Mouse (Mus musculus) CH12.LX (cell line): ENCODE results near the gene Elp4. TPM values are rescaled to one million over a fixed set of nuclear protein-coding genes. Genes with fewer than 3 reads are reported as not detected.

Experiments
- DNase-seq: peaks from one replicate; pipeline ENCODE4 v3.0.0-alpha.2; 2013; ENCODE audit errors: extremely low read depth
- H3K27ac ChIP-seq: 2 replicates; pipeline ENCODE4 v1.5.1; 2012; ENCODE audit warnings: low read depth, mild to moderate bottlenecking, control low read depth, moderate library complexity; ENCODE audit not compliant: insufficient read depth
- H3K27me3 ChIP-seq: replicated peaks from 2 replicates; pipeline ENCODE3; 2012; ENCODE audit warnings: inconsistent platforms
- H3K36me3 ChIP-seq, 2 experiments: replicated peaks in 1 of 2; 2 replicates each; pipeline versions ENCODE3 to v1.6.1; 2012; ENCODE audit warnings: inconsistent platforms in 1 of 2, low read length in 1 of 2, mild to moderate bottlenecking in 1 of 2, mixed read lengths in 1 of 2, moderate library complexity in 1 of 2; ENCODE audit not compliant: control insufficient read depth in 1 of 2, insufficient read depth in 1 of 2
- H3K4me1 ChIP-seq, 2 experiments: 2 replicates each; pipeline ENCODE4 v1.6.1; 2012; ENCODE audit warnings: inconsistent platforms in 1 of 2, moderate library complexity in 1 of 2; ENCODE audit not compliant: insufficient read depth in 2 of 2, control insufficient read depth in 1 of 2
- H3K4me2 ChIP-seq: 2 replicates; pipeline ENCODE4 v1.6.1; 2012; ENCODE audit warnings: low read depth, mild to moderate bottlenecking, control low read depth; ENCODE audit not compliant: poor library complexity, insufficient read depth, severe bottlenecking
- H3K4me3 ChIP-seq, 3 experiments: fragments of 150-350 bp in 1 of 3; sonication (generic) in 1 of 3; replicated peaks in 1 of 3; 2 replicates each; pipeline versions ENCODE3 to v1.5.1; 2011 to 2012; ENCODE audit warnings: low read depth in 2 of 3, low read length in 2 of 3, mild to moderate bottlenecking in 2 of 3, moderate library complexity in 2 of 3, control low read depth in 1 of 3, improper control_type of control experiment in 1 of 3, inconsistent platforms in 1 of 3, mixed read lengths in 1 of 3; ENCODE audit not compliant: poor library complexity in 1 of 3
- H3K79me2 ChIP-seq: replicated peaks from 2 replicates; pipeline ENCODE4 v1.6.1; 2012; ENCODE audit warnings: mild to moderate bottlenecking, moderate library complexity; ENCODE audit not compliant: control insufficient read depth, poor library complexity, insufficient read depth, severe bottlenecking; ENCODE audit errors: extremely low read depth
- H3K9ac ChIP-seq: 2 replicates; pipeline ENCODE4 v1.6.1; 2012; ENCODE audit warnings: low read depth, mild to moderate bottlenecking, control low read depth, moderate library complexity; ENCODE audit not compliant: insufficient read depth
- H3K9me3 ChIP-seq: replicated peaks from 2 replicates; pipeline ENCODE3; 2012; ENCODE audit warnings: low read length, inconsistent platforms, mixed read lengths
- BHLHE40 ChIP-seq: IDR thresholded peaks from 2 replicates; pipeline ENCODE4 v1.6.1; 2011; ENCODE audit warnings: mild to moderate bottlenecking, low read depth, low read length, improper control_type of control experiment
- CHD1 ChIP-seq: IDR thresholded peaks from 2 replicates; pipeline ENCODE4 v1.6.1; 2012; ENCODE audit warnings: low read depth, low read length, improper control_type of control experiment, inconsistent platforms
- CHD2 ChIP-seq: IDR thresholded peaks from 2 replicates; pipeline ENCODE4 v1.6.1; 2011; ENCODE audit warnings: low read length, improper control_type of control experiment
- CTCF ChIP-seq, 2 experiments: IDR thresholded peaks in 1 of 2; conservative IDR thresholded peaks in 1 of 2; 2 replicates each; pipeline ENCODE4 v1.5.1; 2011 to 2012; ENCODE audit warnings: low read depth in 2 of 2, low read length in 2 of 2, improper control_type of control experiment in 1 of 2, inconsistent platforms in 1 of 2, mild to moderate bottlenecking in 1 of 2, moderate library complexity in 1 of 2
- E2F4 ChIP-seq: IDR thresholded peaks from 2 replicates; pipeline ENCODE4 v1.6.1; 2011; ENCODE audit warnings: low read depth, low read length, improper control_type of control experiment; ENCODE audit not compliant: insufficient replicate concordance
- EP300 ChIP-seq: IDR thresholded peaks from 2 replicates; pipeline ENCODE4 v1.6.1; 2011; ENCODE audit warnings: low read length, improper control_type of control experiment
- ETS1 ChIP-seq: conservative IDR thresholded peaks from 2 replicates; pipeline ENCODE4 v1.6.1; 2012; ENCODE audit warnings: low read depth, mild to moderate bottlenecking, inconsistent platforms, low read length, improper control_type of control experiment, moderate library complexity
- JUN ChIP-seq: IDR thresholded peaks from 2 replicates; pipeline ENCODE4 v1.6.1; 2011; ENCODE audit warnings: low read depth, mild to moderate bottlenecking, low read length, improper control_type of control experiment, moderate library complexity; ENCODE audit not compliant: insufficient read depth
- JUND ChIP-seq: conservative IDR thresholded peaks from 2 replicates; pipeline ENCODE4 v1.6.1; 2011; ENCODE audit warnings: low read depth, low read length, improper control_type of control experiment
- KAT2A ChIP-seq: IDR thresholded peaks from 2 replicates; pipeline ENCODE4 v1.6.1; 2012; ENCODE audit warnings: low read length, improper control_type of control experiment, inconsistent platforms; ENCODE audit not compliant: insufficient replicate concordance
- MAX ChIP-seq: IDR thresholded peaks from 2 replicates; pipeline ENCODE4 v1.6.1; 2011; ENCODE audit warnings: low read length, improper control_type of control experiment
- MAZ ChIP-seq: IDR thresholded peaks from 2 replicates; pipeline ENCODE4 v1.6.1; 2012; ENCODE audit warnings: low read depth, mild to moderate bottlenecking, inconsistent platforms, low read length, improper control_type of control experiment, moderate library complexity
- MEF2A ChIP-seq: IDR thresholded peaks from 2 replicates; pipeline ENCODE4 v1.6.1; 2014; ENCODE audit warnings: low read depth, mild to moderate bottlenecking, inconsistent platforms, low read length, improper control_type of control experiment, borderline replicate concordance
- MXI1 ChIP-seq: IDR thresholded peaks from 2 replicates; pipeline ENCODE4 v1.6.1; 2011; ENCODE audit warnings: mild to moderate bottlenecking, low read depth, low read length, improper control_type of control experiment
- MYC ChIP-seq: IDR thresholded peaks from 2 replicates; pipeline ENCODE4 v1.6.1; 2011; ENCODE audit warnings: low read depth, mild to moderate bottlenecking, improper control_type of control experiment, low read length
- NRF1 ChIP-seq: IDR thresholded peaks from 2 replicates; pipeline ENCODE4 v1.6.1; 2014; ENCODE audit warnings: low read depth, mild to moderate bottlenecking, inconsistent platforms, low read length, improper control_type of control experiment, moderate library complexity
- PAX5 ChIP-seq: IDR thresholded peaks from 2 replicates; pipeline ENCODE4 v1.6.1; 2012; ENCODE audit warnings: low read length, inconsistent platforms, mixed read lengths
- POLR2A ChIP-seq: IDR thresholded peaks from 2 replicates; pipeline ENCODE4 v1.6.1; 2011; ENCODE audit warnings: low read depth, mild to moderate bottlenecking, improper control_type of control experiment, low read length
- POLR2AphosphoS2 ChIP-seq: IDR thresholded peaks from 2 replicates; pipeline ENCODE4 v1.6.1; 2011; ENCODE audit warnings: low read depth, low read length, improper control_type of control experiment
- SMC3 ChIP-seq: IDR thresholded peaks from 2 replicates; pipeline ENCODE4 v1.6.1; 2011; ENCODE audit warnings: low read depth, low read length, improper control_type of control experiment
- ZC3H11A ChIP-seq: IDR thresholded peaks from 2 replicates; pipeline ENCODE4 v1.6.1; 2012; ENCODE audit warnings: low read depth, mild to moderate bottlenecking, inconsistent platforms, low read length, improper control_type of control experiment
- ZKSCAN1 ChIP-seq: IDR thresholded peaks from 2 replicates; pipeline ENCODE4 v1.6.1; 2012; ENCODE audit warnings: low read depth, inconsistent platforms, low read length, improper control_type of control experiment, borderline replicate concordance
- ZNF384 ChIP-seq: IDR thresholded peaks from 2 replicates; pipeline ENCODE4 v1.6.1; 2012; ENCODE audit warnings: low read depth, low read length, improper control_type of control experiment, inconsistent platforms
- dilution Hi-C: fragments of 300-500 bp; cut with MboI; formaldehyde crosslinking; loops from 2 replicates; pipeline ENCODE4 v1.14.3; 2020; ENCODE audit warnings: low sequenced_read_pairs; ENCODE audit not compliant: extremely low pct_unique_long_range_greater_than_20kb, extremely low pct_ligation_motif_present
- in situ Hi-C: fragments of 300-500 bp; cut with MboI; formaldehyde crosslinking; loops from 3 replicates; pipeline ENCODE4 v1.14.3; 2019; ENCODE audit warnings: low sequenced_read_pairs, low pct_ligation_motif_present, low pct_unique_long_range_greater_than_20kb, mixed read lengths
- polyA plus RNA-seq: library from polyadenylated mRNA; unstranded; fragments of >175 nt; gene quantifications from 2 replicates; pipeline ENCODE4 v1.2.1, GENCODE M21; 2012; ENCODE audit warnings: low read depth; ENCODE audit not compliant: insufficient read length
- total RNA-seq, 2 experiments: library from RNA; depleted of rRNA; stranded (reverse); fragments of 300-350 nt in 1 of 2; fragments of >200 nt in 1 of 2; gene quantifications; 2 replicates each; pipeline ENCODE4 v1.2.3; 2012 to 2014

Elp4 gene
- total and polyA plus RNA-seq, 3 experiments: 11.6 to 31.2 (median 21.3) TPM

GRCm38 (mm10) chr2:105671116-105671797 is 233.1 kb downstream of the Elp4 start:
- Histone ChIP-seq H3K36me3 (no peaks in the 10 kb centered on the region), H3K4me1 (peaks cover 0 to 5% of the 10 kb centered on the region in 2 experiments; a peak in 2 of 4 replicates), H3K27ac (no peak overlapping the region), H3K4me3 (no peak overlapping the region), H3K79me2 (no peaks in the 10 kb centered on the region), H3K4me2 (no peak overlapping the region), H3K9ac (no peak overlapping the region), H3K27me3 (peaks cover 81% of the 10 kb centered on the region), H3K9me3 (peaks cover 13% of the 10 kb centered on the region)
- DNase-seq: no peak
- TF ChIP-seq MXI1 (no peak), POLR2AphosphoS2 (no peak), CTCF (conservative IDR thresholded peaks at IDR 0.05 in 1 of 2, IDR thresholded peaks at IDR 0.05 in 1 of 2; ENCODE audit: low read depth in 2 of 2, low read length in 2 of 2) (no peak), MAX (no peak), E2F4 (no peak)
- in situ Hi-C loops (no loop called here), dilution Hi-C loops (no loop called here)

- H3K27me3 ChIP-seq: peaks cover 78% of the 10 kb centered on the region
Observed at GRCm38 (mm10) chr2:105670731-105671095, 233.7 kb downstream of the Elp4 start.

GRCm38 (mm10) chr2:105669881-105670730 is 234.3 kb downstream of the Elp4 start:
- H3K9ac ChIP-seq: no peak overlapping the region
- no peak for TF ChIP-seq MXI1
- TF ChIP-seq CTCF (conservative IDR thresholded peaks at IDR 0.05 in 1 of 2, IDR thresholded peaks at IDR 0.05 in 1 of 2; ENCODE audit: low read depth in 2 of 2, low read length in 2 of 2): no peak
- TF ChIP-seq MAZ: no peak
- TF ChIP-seq EP300: no peak
- no peak for TF ChIP-seq JUND
- TF ChIP-seq POLR2A: no peak
- no peak for TF ChIP-seq KAT2A
- TF ChIP-seq BHLHE40: no peak
- no peak for TF ChIP-seq ZC3H11A
- no peak for TF ChIP-seq CHD2
- no peak overlapping the region for H3K27ac ChIP-seq
- H3K9me3 ChIP-seq: peaks cover 8% of the 10 kb centered on the region
- no peaks in the 10 kb centered on the region for H3K4me1 ChIP-seq
- dilution Hi-C loops (no loop called here), in situ Hi-C loops (no loop called here)
- H3K4me2 ChIP-seq: no peak overlapping the region
- H3K79me2 ChIP-seq: no peaks in the 10 kb centered on the region
- peaks cover 73% of the 10 kb centered on the region for H3K27me3 ChIP-seq
- H3K36me3 ChIP-seq: no peaks in the 10 kb centered on the region
- no peak for DNase-seq
- H3K4me3 ChIP-seq: no peak overlapping the region

More at GRCm38 (mm10) chr2:105670731-105671095, 233.7 kb downstream of the Elp4 start:
- dilution Hi-C loops (no loop called here), in situ Hi-C loops (no loop called here)
- Histone ChIP-seq H3K4me1 (no peaks in the 10 kb centered on the region), H3K27ac (no peak overlapping the region), H3K4me3 (no peak overlapping the region), H3K79me2 (no peaks in the 10 kb centered on the region), H3K4me2 (no peak overlapping the region), H3K36me3 (no peaks in the 10 kb centered on the region), H3K9me3 (peaks cover 13% of the 10 kb centered on the region), H3K9ac (no peak overlapping the region)
- DNase-seq: no peak
- no peak for TF ChIP-seq ZNF384
- no peak for TF ChIP-seq MAZ
- no peak for TF ChIP-seq POLR2A
- no peak for TF ChIP-seq MYC
- TF ChIP-seq ZKSCAN1: no peak
- TF ChIP-seq MXI1: no peak
- TF ChIP-seq MEF2A: no peak
- no peak for TF ChIP-seq NRF1
- TF ChIP-seq CHD1: no peak
- no peak for TF ChIP-seq SMC3
- TF ChIP-seq ETS1: no peak
- no peak for TF ChIP-seq JUN
- no peak for TF ChIP-seq POLR2AphosphoS2
- TF ChIP-seq PAX5: no peak
